Mouse (Mus musculus): ENCODE results near the gene Polr2b.

The Polr2b gene

DNA sequence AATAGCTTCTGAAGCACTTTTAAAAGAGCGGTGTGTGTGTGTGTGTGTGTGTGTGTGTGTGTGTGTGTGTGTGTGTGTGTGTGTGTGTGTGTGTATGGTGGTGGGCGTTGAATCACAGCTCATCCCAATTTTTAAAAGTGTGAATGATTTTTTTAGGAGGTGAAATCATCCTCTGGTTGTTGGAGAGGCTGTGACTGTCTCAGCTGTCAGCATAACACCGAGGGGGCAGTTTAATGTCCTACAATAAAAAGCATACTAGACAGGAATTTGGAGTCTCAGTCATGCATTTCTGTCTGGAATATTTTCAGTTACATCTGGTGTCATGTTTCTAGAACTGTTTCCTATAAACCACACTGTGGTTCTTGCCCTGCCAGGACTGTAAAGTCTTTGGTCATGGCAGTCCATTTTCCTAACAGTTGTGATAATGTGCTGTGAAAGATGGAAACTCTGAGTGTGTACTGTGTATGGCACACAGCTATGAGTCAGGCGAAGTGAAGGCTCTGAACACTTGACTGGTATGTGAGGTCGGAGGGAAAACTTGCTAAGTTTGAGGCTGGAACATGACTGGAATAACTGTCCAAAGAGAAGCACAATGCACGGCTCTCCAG lies 8.5 kb upstream of the Polr2b start:
- no peak for DNase-seq

DNA sequence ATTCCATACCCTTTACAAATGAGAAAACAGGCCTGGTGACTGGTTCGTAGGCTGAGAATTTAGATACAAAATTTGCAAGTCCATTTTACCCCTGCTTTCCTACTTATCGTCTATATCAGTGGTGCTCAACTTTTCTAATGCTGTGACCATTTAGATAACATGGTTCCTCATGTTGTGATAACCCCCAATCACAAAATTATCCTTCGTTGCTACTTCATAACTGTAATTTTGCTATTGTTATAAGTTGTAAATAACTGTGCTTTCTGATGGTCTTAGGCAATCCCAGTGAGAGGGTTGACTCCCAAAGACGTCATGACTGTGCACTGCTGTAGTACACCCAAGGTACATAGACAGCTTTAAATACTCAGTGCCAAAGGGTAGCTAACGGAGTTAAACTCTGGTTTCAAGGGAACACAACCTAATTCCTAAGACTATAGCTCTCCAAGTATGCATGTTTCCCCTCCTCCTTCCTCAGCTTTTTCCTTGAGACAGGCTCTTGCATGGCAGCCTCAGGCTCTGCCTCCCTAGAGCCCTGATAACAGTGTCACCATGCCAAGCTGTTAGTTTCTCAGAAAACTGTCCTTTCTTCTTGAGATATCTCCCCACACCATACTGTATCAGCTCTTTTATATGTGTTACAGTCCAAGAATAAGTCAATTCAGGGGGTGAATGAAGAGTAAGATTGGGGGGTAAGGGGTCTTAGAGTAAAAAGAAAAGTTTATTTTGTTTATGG lies 2.0 kb upstream of the Polr2b start:
- DNase-seq = no peak

DNA sequence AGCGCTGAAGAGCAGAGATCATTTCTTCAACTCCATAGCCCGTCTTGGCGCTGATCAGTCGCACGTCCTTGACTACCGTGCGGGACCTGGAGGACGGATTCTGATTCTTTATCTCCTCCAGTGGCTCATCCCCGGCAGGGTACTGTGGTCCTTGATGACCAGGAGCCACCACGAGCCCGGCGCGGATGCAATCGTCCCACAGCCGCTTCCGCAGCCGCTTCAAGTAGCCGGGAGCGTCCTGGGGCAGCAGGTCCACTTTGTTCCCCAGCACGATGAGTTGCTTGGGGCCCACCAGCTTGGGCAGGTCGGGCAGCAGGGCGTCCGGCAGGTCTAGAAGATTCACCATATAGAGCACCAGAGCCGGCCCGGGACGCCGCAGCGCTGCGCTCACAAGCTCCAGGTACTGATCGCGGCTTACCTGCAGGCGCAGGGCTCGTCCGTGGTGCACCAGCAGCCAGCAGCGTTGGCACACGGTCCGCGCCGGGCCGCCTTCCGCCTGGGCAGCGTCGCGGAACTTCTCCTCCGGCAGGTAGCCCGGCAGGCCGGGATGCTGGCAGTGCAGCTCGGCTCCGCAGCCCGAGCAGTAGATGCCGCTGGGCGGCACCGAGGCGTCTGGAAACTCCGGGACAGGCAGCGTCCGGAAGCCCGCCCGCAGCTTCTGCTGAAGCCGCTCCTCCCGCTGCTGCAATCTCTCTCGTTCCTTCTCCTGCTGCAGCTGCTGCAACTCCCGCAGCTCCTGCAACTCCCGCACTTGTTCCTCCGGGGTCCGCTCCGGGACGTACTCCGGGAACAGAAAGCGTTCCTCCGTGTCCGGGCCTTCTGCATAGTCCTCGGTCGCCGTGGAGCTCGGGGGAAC lies 668 bp upstream of the Polr2b start:
- no peak for DNase-seq

DNA sequence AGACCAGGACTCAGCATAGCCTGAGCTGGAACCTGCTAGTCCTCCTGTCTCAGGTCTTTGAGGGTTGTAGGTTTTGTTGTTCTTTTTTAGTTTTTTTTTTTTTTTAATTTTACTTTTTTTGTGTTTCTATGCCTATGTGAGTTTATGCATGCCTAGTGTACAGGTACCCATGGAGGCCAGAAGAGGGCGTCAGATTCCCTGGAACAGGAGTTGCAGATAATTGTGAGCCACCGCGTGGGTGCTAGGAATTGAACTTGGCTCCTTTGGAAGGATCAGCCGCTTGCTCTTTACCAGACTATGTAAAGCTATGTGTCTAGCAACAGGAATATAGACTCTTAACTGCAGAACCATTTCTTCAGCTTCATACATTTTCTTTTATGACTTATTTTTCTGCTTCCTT lies 4.3 kb downstream of the Polr2b start:
- DNase-seq = no peak

DNA sequence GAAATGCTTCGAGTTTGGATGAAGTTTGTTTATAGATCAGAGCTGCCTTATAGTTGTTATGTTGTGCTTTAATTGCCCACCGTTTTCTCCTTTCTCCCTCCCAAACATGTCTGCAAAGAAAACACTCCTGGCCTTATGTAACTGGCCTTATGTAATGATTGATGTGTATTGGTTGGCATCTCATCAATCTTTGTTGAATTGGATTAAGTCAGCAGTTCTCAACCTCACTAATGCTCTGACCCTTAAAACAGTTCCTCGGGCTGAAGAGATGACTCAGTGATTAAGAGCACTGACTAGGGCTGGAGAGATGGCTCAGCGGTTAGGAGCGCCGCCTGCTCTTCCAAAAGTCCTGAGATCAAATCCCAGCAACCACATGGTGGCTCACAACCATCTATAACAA lies 5.0 kb downstream of the Polr2b start:
- no peak for DNase-seq

DNA sequence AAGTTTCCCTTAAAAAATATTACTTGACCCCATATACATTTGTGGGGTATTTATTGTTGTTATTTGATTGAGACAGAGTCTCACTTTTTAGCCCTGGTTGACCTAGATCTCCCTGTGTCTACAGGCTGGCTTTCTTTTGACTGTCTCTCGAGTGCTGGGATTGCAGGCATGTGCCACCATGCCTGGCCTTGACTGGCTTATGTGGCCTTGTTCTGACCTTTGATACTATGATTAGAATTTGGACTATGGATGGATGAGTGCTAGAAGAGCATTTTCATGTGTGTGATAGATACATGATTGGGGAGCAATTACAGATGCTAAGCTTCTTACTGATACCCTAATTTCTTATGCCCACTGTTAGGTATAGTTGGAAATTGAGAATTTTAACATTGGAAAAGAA lies 15.0 kb downstream of the Polr2b start:
- no peak for DNase-seq

DNA sequence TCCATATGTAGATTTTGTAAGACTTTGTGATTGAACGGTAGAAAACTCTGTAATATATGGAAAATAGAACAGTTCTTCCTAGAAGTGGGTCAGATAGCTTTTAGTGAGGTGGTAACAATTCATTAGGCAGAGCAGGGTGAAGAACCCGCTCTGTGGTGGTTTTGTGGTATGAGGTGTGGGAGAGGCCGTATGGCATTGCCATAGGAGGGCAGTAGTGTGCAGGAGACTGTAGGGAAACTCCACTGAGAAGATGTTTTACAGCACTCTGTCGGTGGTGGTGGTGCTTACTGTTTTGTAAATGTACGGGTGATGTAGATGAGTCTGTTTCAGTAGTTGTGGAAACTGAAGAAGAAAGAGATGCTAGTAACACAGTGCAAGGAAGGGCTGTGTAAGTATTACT lies 20.2 kb downstream of the Polr2b start:
- no peak for DNase-seq

DNA sequence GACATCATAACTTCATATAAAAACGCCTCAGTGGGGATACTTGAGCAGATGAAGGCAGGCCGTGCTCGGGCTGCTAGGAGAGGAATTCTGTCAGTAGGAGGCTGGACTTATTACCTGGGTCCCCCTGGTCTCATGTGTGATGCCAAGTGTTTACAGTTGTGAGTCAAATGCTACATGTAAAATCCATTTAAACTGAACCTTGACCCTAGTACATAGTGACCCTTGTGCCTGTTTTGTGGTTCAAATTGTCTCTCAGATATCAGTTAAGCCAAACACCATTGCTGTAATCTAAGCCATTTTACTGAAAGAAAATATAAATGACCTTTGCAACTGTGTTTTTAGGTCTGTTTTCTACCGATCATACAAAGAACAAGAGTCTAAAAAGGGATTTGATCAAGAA lies 30.1 kb downstream of the Polr2b start:
- no peak for DNase-seq

DNA sequence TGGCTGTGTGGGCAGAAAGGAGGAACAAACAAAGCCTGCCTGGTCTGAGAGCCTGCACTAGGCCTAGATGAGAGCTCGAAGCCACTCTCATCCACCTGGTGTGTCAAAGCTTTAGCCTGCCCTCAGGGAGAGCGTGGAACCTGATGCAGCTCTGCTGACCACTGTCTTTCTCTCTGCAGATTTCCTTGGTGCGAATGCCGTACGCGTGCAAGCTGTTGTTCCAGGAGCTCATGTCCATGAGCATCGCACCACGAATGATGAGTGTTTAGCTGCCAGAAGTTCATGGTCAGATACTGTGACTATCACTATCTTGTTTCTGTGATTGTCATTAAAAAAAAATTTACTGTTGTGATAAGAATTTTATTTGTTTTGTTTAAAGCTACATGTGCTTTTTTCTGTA lies 39.0 kb downstream of the Polr2b start:
- DNase-seq = no peak

DNA sequence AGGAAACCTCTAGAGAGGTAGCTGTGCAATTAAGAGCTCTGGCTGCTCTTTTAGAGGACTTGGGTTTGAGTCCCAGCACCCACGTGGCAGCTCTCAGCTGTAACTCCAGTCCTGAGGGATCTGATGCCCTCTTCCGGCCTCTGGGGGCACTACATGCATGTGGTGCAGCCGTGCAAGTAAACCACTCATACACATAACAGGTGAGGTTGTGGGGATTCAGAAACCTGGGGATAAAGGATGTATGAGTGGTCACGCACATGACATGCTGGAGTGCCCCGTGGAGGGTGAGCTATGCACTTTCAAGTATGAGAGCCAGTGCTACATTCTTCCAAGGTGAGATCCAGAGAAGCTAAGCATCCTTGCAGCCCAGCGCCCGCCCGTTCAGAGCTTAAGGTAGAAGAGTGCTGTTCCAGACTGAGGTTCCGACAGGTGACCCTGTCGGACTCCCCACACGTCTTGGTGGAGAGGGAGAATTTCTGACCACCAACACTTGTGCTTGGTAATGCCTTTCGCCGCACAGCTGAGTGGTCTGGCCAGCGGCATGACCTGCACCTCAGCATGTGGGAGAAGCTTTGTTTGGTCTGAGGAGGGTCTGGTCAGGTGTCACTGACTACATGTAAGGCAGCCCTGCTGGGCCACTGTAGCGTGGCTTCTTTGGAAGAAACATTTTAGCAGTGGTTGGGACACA lies 40.2 kb downstream of the Polr2b start:
- DNase-seq = no peak

DNA sequence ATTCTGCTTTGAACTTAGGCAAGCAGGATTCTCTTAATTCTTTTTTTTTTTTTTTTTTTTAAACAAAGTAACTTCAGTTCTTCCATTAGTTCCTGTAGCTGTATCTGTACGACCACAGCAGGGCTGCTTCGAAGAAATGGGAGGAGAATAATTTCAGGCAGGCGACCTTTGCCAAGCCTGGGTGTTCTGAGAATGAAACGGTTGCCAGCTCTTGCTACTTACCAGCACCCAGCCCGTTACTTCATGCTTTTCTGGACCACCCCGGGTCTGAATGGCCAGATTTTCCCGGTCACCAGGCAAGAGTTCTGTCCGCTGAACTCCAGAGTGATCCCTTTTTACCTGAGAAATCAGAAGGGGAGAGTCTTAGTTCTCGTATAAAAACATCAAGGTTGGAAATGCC lies 41.7 kb downstream of the Polr2b start:
- peak; percentile 62 for DNase-seq

DNA sequence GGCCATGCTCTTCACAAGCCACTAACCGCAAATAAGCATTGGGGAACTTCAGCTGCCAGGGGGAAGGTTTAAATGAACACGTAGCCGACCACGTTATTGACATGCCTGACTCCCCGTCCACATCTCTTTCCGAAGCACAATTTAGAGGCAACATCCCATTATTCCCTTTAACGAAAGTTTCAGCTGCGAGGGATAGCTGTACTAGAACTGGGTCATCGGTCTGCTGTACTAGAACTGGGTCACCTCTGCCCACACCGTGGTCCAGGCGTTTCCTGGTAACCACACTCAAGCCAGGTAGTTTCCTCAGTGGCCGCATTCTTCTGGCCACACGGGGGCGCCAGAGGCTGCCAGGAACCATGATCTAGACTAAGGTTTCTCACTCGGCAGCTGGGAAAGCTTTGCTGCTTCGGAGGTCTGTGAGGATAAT lies 44.4 kb downstream of the Polr2b start:
- peak; percentile 94 for DNase-seq

DNA sequence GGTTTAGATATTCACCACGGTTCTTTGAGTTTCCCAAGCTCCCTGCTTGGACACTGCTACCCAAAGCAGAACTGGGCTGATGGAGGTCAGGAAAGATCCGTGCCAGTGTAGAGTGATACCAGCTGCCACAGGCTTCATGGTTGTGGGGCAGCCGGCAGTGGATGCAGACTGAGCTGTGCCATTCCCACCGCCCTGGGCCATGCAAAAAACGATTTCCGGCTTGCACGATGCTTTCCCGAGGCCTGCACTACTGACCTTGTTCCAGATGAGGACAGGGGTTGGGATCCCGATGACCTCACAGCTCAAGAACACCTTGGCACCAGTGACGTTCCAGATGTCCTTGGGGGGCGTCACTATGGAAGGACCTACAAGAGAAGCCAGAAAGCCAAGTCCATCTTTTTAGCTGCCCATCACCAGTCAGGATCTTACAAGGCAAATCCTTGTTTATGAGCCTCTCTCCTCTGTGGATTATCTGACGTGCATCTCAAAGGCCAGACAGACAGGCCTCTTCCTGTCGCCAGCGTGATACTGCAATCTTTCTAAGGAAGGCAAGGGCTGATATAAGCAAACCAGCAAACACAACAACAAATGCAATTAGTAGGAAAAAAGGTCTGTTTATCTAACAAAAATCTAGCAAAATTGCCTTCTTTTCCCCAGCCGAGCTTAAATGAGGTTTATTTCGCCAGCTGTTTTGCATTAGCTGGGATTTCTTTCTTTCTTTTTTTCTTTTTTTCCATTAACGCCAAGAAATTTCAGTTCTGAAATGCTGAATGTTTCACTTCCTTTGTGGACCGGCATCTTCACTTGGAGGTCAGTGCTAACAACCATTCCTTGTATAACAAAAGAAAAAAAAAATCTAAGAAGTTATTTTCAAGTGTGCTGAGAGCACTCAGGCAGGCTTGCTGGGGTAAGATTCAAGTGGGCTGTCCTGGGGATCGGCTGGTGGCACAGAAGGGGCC lies 45.6 kb downstream of the Polr2b start:
- DNase-seq = no peak

DNA sequence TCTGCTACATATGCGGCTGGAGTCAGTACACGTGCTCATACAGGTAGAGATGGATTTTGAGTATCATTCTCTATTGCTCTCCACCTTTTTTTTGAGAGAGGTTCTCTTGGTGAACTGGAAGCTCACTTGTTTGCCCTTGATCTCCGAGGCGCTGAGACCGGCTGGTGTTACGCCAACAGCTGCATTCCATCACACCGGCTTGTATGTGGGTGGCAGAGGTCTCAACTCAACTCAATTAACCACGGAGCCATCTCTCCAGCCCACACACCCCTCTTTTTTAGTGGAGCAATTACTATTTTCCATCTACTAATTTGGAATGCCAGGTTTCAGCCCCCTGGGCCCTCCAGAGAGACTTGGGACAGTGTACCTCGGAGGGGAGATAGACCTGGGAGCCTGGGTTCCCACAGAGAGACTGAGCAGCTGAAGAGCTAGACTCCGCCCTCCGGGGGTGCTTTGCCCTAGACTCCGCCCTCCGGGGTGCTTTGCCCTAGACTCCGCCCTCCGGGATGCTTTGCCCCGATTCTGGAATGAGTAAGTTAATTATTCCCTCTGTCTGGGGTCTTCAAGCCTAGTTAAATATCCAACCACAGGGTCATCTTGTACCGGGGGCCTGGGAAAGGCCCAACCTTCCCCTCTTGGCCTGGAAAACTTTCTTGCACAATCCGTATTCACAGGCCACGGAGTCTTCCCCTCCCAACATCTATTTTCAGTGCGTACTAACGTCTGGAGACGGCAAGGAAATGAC lies 47.6 kb downstream of the Polr2b start:
- peak; percentile 93 for DNase-seq

DNA sequence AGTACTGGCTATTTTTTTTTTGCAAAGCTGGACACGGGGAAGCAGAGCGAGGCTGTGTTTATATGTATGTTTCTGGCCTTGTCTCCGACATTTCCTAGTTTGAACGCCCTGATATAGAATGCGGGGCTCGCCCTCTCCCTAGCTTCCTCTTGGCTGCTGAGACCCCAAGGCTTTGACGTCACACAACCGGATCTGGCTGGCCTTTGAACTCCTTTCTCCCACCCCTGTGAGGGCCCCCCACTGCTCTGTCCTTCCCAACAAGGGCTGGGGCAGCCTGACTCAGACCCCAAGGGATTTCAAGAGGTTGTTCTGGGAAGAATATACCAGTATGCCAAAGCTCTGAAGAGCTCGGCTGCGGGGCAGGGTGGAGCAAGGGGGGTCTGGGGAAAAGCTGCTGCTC lies 48.4 kb downstream of the Polr2b start:
- peak; percentile 81 for DNase-seq

DNA sequence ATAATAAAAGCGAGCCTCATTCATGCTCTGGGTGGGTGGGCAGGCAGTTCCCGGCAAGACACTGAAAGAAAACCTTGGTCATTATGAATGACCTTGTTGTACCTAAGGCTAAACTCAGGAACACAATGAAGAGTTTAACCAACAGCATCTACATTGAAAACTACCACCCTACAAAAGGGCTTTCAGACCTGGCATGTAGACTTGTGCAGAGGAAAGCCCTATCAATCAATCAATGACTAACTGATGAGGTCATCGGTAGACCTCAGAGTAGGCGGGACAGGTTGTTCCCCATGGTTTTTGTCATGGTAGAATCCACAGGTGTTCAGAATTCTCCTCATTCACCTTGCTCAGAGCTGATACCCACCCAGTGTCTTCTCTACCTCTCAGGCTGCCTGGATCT lies 50.0 kb downstream of the Polr2b start:
- no peak for DNase-seq

DNA sequence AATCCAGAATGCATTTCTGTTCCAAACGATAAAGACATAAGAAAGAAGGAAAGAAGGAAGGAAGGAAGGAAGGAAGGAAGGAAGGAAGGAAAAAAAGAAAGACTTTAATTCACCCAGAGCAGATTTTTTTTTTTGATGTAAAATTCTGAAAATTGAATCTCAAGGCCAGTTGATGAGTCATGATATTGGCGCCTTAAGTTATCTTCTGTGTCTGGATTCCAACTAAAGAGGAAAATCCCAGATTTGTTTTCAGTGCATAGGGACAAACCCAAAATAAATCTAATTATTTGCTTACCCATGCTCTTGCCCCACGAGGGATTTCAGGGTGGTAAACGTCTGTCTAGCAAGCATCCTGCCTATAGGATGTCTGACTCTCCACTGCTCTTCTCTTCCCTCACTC lies 51.1 kb downstream of the Polr2b start:
- DNase-seq = no peak

DNA sequence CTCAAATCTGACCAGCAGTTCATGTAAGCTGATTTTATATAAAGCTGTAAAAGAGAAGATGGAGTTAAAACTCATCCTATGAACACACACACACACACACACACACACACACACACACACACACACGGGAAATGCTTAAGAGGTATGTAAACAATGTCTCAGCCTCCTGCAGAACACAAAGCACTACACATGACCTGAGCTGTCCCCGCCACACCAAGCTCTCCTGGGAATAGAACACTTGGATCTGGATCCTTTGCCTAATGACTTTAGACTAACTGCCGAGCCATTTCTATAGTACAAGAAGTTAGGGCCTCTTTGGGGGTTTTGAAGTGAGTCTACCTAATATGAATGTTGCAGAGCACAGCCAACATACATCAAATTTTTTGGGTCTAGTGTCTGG lies 52.2 kb downstream of the Polr2b start:
- no peak for DNase-seq

DNA sequence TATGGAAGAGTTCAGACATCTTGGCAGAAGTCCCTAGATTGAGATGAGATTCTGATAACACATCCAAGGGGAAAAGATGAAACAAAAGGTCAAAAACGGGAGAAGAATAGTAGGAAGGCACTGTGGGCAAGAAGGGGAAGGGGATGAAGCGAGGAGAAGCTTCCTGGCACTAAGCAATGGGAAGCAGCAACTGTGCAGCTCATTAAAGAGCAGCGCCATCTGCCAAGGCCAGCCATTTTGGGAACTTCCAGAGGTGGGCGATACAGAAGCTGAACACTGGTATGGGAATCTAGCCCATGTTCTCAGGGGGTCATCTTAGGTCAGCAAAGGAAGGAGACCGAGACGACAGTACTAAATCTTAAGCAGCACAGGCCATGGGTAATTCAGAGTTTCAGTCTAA lies 53.7 kb downstream of the Polr2b start:
- DNase-seq = no peak

DNA sequence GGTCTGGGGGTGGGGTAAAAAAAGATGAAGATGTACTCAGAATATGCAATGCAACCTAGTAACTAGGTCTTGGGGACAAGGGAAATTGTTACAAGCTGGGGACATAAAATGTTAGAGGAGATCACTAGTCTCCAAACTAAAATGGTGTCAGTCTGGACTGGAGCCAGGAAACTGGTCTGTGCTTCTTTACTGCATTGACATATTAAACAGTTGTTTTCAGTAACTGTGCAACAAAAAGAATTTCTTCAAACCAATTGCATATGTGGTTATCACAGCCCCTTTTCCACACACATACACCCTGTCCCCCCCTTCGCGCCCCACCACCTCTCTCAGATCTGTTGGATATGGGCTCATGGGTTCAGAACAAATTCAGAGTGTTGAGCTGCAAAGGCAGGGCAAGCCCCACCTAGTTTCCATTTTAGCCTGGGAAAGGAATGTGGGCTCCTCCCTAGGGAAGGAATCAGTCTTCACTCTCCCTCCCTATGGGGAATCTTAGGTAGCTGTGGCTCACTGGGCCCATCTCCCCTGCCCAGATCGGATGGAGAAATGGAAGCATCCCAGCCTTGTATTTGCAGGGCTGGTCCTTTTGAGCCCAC lies 54.6 kb downstream of the Polr2b start:
- no peak for DNase-seq

DNA sequence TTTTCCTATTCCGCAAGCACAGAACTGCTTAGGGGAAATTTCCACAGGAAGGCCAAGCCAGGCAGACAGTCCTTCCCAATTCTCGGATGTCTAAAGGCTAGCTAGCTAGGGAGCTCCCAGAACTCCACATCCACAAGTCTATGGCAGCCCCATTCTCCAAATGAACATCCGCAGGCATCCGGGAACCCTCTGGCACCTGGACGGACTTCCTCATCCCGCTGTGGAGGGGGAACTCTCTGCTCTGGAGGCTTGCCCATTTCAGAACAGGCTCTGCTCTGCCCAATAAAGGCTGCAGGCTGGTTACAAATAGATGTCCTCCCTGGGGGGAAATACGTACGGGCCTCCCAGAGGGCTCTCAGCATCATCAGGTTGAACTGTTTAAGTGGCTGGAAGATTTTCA lies 56.4 kb downstream of the Polr2b start:
- no peak for DNase-seq

Measured in kidney, postnatal 14 days (tissue).